Mouse (Mus musculus): ENCODE measurements around the gene A030005L19Rik.

DNA sequence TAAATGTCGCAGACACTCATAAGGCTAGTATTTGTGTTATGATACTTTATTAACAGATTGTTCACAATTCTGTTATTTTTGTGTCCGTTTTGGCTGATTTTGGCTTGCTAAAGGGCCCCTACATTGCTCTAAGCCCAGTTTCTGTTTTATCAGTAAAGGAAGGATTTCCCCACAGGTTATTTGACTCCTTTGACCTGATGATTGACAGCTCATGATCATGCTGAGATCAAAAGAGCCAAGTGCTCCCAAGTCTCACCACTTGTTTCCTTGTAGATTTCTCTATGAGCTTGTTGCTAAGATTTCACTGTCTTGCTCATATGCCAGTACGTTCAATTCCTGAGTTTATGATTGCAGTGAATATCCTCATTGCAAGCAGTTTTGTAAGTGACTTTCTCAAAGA, 42.9 kb upstream of the A030005L19Rik start:
- TF ChIP-seq CTCF (IDR thresholded peaks at IDR 0.05; ENCODE audit: borderline replicate concordance, insufficient read depth, low read depth, low read length) (no peak), POLR2A (IDR thresholded peaks at IDR 0.05; ENCODE audit: borderline replicate concordance, insufficient read depth, low read length) (no peak)
